Mouse (Mus musculus) right cerebral cortex, postnatal 36 days (tissue): ENCODE measurements around the gene Smlr1.

Experiments used
- DNase-seq, 2 experiments: peaks; one replicate each; pipeline ENCODE4 v3.0.0; 2022; ENCODE audit warnings: low spot score in 2 of 2, mixed read lengths in 1 of 2

The Smlr1 gene

GRCm38 (mm10) chr10:25535891-25536331 is at the start of gene Smlr1:
Gene Smlr1 (minus strand): TSS chr10:25536267.
- no peak for DNase-seq

GRCm38 (mm10) chr10:25584899-25585298 is 48.8 kb upstream of the Smlr1 start:
- no peak for DNase-seq

GRCm38 (mm10) chr10:25580066-25580465 is 44.0 kb upstream of the Smlr1 start:
- DNase-seq: no peak

DNA sequence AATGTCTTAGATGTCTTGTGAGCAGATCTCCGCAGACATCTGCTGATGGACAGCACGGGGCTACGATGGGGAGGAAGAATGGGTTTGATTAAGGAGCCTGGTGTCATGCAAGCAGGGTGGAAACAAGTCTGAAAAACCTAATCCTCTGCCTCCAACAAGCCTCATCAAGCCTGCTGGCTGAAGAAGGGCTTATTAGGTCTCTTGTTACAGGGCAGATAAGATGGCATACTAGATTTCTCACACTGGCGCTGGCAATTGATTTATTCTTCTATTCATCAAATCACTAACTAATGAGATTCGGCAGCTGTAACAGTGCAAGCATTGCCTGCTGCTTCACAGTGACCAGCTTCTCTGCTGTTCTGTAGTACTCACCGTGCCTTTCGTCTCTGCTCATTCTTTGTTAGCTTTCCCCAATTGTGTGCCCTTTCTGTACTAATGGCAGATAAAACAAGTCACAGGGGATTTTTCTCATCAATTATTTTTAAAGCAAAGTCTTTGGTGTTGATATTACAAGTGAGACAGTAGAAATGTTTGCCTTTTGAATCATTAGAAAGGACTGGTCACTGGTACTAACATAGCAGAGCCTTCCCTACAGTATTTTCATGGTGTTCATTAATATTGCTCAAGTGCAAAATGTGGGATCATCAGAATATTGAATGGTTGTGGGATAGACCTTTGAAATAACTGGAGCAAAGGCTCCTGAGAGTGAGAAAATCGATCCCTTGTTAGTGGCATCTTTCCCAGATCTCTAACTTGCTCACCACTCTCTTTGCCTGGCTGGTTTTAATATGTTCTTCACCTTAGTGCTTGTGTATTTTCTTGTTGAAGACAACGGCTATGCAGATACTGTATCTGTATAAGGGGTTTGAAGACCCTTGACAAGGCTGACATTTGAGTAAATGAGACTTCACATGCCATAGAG is 35.5 kb upstream of the Smlr1 start:
- no peak for DNase-seq

DNA sequence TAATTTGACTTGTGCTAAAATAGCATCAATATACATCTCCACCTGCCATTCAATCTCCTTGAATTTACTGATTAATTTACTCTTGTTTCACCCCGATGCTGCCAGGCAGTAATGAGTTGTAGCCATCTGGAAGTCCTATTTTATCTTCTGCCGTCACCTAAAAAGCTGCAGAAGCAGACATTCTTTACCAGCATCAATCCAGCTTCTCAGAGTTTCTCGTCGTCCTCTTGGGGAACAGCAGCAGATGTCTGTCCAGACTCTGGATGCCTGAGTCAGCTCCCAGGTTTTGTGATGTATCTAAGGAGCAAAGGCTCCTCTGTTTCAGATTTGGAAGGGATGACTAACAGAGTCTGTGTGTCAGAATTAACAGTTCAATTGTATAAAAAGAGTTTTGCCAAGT is 16.9 kb upstream of the Smlr1 start:
- DNase-seq: peak; percentile 6 to 20

- no peak for DNase-seq
These were observed 5.0 kb upstream of the Smlr1 start for GRCm38 (mm10) chr10:25541097-25541496.

- no peak for DNase-seq
These were observed 3.7 kb upstream of the Smlr1 start for GRCm38 (mm10) chr10:25539771-25540168.

DNA sequence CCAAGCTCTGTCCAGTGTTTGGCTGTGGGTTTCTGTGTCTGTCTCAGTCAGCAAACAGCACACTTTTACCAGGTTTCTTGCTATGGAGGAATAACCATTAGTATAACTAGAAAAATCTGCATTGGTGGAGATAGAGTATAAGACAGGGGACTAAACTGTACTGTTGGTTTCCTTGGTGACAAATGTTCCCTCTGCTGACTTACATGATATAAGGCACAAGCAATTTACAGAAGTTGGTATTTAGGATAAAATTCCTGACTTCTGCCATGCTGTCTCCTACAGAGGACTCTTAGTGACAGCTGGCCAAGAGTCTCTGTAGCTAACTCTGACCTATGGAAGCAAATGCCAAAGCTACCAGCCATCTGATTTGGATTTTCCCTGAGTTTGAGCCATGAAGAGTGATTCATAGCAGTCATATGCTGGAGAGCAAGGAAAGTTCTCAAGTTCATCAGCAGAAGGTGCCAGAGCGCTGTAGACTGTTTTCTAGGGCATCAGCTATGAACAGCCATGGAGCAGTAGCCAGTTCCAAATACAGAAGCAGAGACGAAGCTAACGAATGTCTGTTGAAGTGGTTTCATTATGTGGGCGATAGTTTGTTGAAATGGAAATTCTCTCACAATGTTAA is 3.2 kb upstream of the Smlr1 start:
- DNase-seq: peak; percentile 33 to 66

DNA sequence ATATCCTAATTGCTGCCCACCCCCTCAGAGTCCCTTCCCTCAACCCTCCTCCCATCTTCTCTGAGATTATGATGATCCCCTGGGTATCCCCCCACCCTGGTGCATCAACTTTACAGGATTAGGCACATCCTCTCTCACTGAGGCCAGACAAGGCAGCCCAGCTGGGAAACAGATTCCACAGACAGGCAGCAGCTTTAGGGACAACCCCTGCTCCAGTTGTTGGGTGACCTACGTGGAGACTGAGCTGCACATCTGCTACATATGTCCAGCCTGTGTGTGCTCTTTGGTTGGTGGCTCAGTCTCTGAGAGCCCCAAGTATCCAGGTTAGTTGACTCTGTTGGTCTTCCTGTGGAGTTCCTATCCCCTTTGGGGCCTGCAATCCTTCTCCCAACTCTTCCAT is 2.7 kb upstream of the Smlr1 start:
- no peak for DNase-seq

DNA sequence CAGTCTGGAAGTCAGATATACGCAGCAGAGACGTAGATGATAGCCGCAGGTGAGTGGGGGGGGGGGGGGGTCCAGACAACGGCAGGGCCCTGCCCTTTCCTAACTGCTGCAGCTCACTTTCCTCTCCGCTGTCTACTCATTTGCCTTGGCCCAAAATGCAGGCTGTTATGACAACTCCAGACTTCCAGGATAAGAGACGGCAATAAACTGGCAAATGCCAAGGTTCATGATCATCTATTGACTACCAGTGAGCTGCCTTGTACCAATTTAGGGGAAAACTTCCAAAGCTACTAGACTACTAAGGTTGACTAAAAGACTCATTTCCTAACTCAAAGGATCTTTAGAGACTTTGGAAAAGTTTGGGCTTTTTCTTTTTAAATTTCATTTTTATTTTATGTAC is 554 bp upstream of the Smlr1 start:
- no peak for DNase-seq

DNA sequence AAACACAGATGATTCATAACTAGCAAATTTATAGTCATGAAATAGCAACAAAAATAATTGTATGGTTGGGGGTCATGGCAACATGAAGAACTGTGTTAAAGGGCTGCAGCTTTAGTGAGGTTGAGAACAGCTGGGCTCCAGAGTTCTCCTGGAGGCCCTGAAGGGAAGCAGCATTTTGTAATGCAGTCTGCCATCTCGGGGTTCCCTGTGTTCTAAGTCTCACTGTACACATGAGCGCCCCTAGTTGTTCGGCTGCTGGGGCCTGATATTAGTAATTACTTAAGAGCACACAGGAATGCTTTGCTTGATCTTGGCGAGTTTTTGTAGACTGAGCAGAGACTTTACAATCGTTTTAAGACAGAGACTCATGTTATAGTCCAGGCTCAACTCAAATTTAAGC is 1.6 kb downstream of the Smlr1 start:
- no peak for DNase-seq

GRCm38 (mm10) chr10:25533513-25534246 is 2.4 kb downstream of the Smlr1 start:
- DNase-seq: no peak

DNA sequence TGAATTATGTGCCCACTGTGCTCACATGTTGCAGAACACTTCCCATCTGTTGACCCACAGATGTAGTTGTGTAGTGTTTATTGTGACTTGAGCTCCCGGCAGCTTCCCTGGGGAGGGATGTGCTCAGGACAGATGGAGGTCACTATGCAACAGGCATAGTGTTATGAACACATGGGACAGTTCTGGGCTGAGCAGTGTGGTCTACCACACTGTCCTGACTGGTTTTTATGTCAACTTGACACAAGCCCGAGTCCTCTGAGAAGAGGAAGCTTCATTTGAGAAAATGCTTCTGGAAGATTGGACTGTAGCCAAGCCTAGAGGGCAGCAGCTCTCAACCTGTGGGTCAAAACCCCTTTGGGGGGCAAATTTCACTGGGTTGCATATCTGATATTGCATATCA is 3.0 kb downstream of the Smlr1 start:
- no peak for DNase-seq

DNA sequence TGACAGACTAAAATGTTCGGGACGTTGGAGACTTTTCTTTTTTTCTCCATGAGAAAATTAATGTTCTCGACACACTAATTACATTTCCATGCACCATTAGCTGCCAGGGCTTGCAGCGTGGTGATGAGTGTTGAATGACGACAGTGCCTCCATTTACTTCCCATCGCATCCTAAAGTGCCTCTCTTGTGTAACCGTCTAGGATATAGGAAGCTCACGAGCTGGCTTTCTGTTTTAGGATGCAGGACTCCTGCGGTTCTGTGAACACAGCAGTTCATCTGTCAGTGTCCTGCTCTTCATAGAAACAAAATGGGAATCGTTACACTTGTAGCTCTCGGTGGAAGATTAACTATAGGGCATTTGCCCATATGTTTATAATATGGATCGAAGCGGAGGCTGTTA is 4.7 kb downstream of the Smlr1 start:
- DNase-seq: no peak

- no peak for DNase-seq
These were observed 8.9 kb downstream of the Smlr1 start for GRCm38 (mm10) chr10:25527126-25527525.

GRCm38 (mm10) chr10:25526622-25527021 is 9.4 kb downstream of the Smlr1 start:
- DNase-seq: no peak

GRCm38 (mm10) chr10:25526156-25526555 is 9.9 kb downstream of the Smlr1 start:
- no peak for DNase-seq

GRCm38 (mm10) chr10:25523727-25524126 is 12.3 kb downstream of the Smlr1 start:
- DNase-seq: no peak

- DNase-seq: no peak
These were observed 15.6 kb downstream of the Smlr1 start for GRCm38 (mm10) chr10:25520428-25520827.

- DNase-seq: no peak
These were observed 16.1 kb downstream of the Smlr1 start for GRCm38 (mm10) chr10:25519954-25520353.

GRCm38 (mm10) chr10:25513821-25514220 is 22.2 kb downstream of the Smlr1 start:
- DNase-seq: no peak

- DNase-seq: no peak
These were observed 32.8 kb downstream of the Smlr1 start for GRCm38 (mm10) chr10:25503250-25503649.
